Mouse (Mus musculus) olfactory bulb, adult 2 months (tissue): ENCODE results near the gene Traf5. TPM values are rescaled to one million over a fixed set of nuclear protein-coding genes. Genes with fewer than 3 reads are reported as not detected.

Source experiments
- H3K27ac ChIP-seq: fragments of 200-500 bp; 2 replicates; pipeline ENCODE4 v1.5.1; 2012; ENCODE audit warnings: low read depth, low read length; ENCODE audit not compliant: insufficient read depth
- H3K4me1 ChIP-seq: fragments of 200-500 bp; 2 replicates; pipeline ENCODE4 v1.6.1; 2012; ENCODE audit warnings: low read length; ENCODE audit not compliant: control insufficient read depth, insufficient read depth
- H3K4me3 ChIP-seq: fragments of 200-500 bp; 2 replicates; pipeline ENCODE4 v1.5.1; 2012; ENCODE audit warnings: mild to moderate bottlenecking, low read depth, low read length, moderate library complexity; ENCODE audit not compliant: insufficient read depth
- CTCF ChIP-seq: fragments of 200-500 bp; IDR thresholded peaks from 2 replicates; pipeline ENCODE4 v1.5.1; 2012; ENCODE audit warnings: low read depth, mild to moderate bottlenecking, low read length, moderate library complexity; ENCODE audit not compliant: insufficient read depth
- POLR2A ChIP-seq: fragments of 200-500 bp; IDR thresholded peaks from 2 replicates; pipeline ENCODE4 v1.6.1; 2012; ENCODE audit warnings: mild to moderate bottlenecking, low read depth, low read length, moderate library complexity; ENCODE audit not compliant: insufficient read depth
- WGBS: fragments of 180-500 bp; shearing (Covaris S2); methylation state at CpG from one replicate; pipeline ENCODE4 v1.1.7; 2018; 5-methylcytosine and 5-hydroxymethylcytosine counted together
- polyA plus RNA-seq: library from polyadenylated mRNA; stranded (reverse); fragments of >200 nt; gene quantifications from 2 replicates; pipeline ENCODE4 v1.2.4, GENCODE M21; 2012; ENCODE audit warnings: low replicate concordance; ENCODE audit not compliant: missing spikeins, insufficient read depth, insufficient read length

Traf5 gene
- polyA plus RNA-seq, 1 experiment = not detected

- Histone ChIP-seq H3K4me1 (peaks cover 10% of the 10 kb centered on the region), H3K4me3 (peak overlapping the region; percentile 50), H3K27ac (peak overlapping the region; percentile 48)
- WGBS = under 1% methylated on average over 22 of the region's 22 CpGs
- TF ChIP-seq POLR2A (peak; percentile 77), CTCF (no peak)
Measured at GRCm38 (mm10) chr1:191989994-191990393, 102.4 kb downstream of the Traf5 start.

DNA sequence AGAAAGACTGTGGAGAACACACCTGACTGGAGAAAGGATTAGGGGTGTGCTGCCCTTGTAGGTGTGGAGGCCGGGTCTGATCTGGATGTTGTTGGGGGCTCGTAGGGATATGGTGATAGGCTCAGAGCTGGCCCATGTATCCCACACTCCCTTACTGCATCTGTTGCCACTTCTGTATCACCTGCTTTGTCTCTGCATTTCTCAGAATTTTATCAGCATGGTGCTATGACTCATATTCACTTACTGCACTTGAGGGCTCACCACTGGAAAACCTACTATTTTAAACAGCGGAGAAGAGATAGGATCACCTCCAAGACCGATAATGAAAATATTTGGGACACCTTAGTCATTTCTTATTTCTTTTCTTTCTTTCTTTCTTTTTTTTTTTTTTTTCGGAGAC, 103.3 kb downstream of the Traf5 start:
- H3K27ac ChIP-seq = no peak overlapping the region
- no peak overlapping the region for H3K4me3 ChIP-seq
- TF ChIP-seq POLR2A (no peak), CTCF (no peak)
- 70% methylated on average over 5 of the region's 5 CpGs for WGBS
- peaks cover 10% of the 10 kb centered on the region for H3K4me1 ChIP-seq

GRCm38 (mm10) chr1:191988646-191989045, 103.7 kb downstream of the Traf5 start:
- no peak overlapping the region for H3K27ac ChIP-seq
- H3K4me3 ChIP-seq = no peak overlapping the region
- no peak for TF ChIP-seq CTCF
- no peak for TF ChIP-seq POLR2A
- peaks cover 10% of the 10 kb centered on the region for H3K4me1 ChIP-seq
- 81% methylated on average over 3 of the region's 3 CpGs for WGBS

GRCm38 (mm10) chr1:191987481-191987769, 104.9 kb downstream of the Traf5 start:
- Histone ChIP-seq H3K4me1 (peaks cover 8% of the 10 kb centered on the region), H3K4me3 (no peak overlapping the region), H3K27ac (no peak overlapping the region)
- WGBS = 55% methylated on average over 5 of the region's 5 CpGs
- TF ChIP-seq POLR2A (no peak), CTCF (no peak)

GRCm38 (mm10) chr1:191986674-191987480, 105.5 kb downstream of the Traf5 start:
- Histone ChIP-seq H3K4me1 (peaks cover 3% of the 10 kb centered on the region; the same call in 1 of the 2 replicates), H3K27ac (no peak overlapping the region), H3K4me3 (no peak overlapping the region)
- WGBS = 80% methylated on average over 8 of the region's 8 CpGs
- TF ChIP-seq CTCF (no peak), POLR2A (no peak)

GRCm38 (mm10) chr1:191981426-191982102, 110.8 kb downstream of the Traf5 start:
- Histone ChIP-seq H3K4me1 (peaks cover 41% of the 10 kb centered on the region), H3K4me3 (no peak overlapping the region), H3K27ac (0 out of 2 replicates have a peak overlapping the region, but pooled peaks have one; percentile 22)
- 10% methylated on average over 6 of the region's 6 CpGs for WGBS
- TF ChIP-seq POLR2A = no peak
- no peak for TF ChIP-seq CTCF

GRCm38 (mm10) chr1:191977187-191977586, 115.2 kb downstream of the Traf5 start, which contains the start of gene Rd3:
Rd3 (plus strand) TSS chr1:191977370.
- WGBS = 9% methylated on average over 5 of the region's 5 CpGs
- H3K27ac ChIP-seq = 0 out of 2 replicates have a peak within 1 kb of the TSS, but pooled peaks have one; percentile 14
- H3K4me3 ChIP-seq = no peak within 1 kb of the TSS
- H3K4me1 ChIP-seq = peaks cover 50% of the 10 kb centered on the region
- TF ChIP-seq POLR2A = no peak
- no peak for TF ChIP-seq CTCF

- TF ChIP-seq CTCF = no peak
- TF ChIP-seq POLR2A = no peak
- no peak overlapping the region for H3K4me3 ChIP-seq
- H3K4me1 ChIP-seq = peaks cover 33% of the 10 kb centered on the region
- H3K27ac ChIP-seq = no peak overlapping the region
- 52% methylated on average over 13 of the region's 13 CpGs for WGBS
Measured at GRCm38 (mm10) chr1:191974509-191975405, 117.6 kb downstream of the Traf5 start.

- peaks cover 4% of the 10 kb centered on the region; the same call in 1 of the 2 replicates for H3K4me1 ChIP-seq
- no peak overlapping the region for H3K27ac ChIP-seq
- no peak overlapping the region for H3K4me3 ChIP-seq
- 75% methylated on average over 5 of the region's 5 CpGs for WGBS
- no peak for TF ChIP-seq CTCF
- TF ChIP-seq POLR2A = no peak
Measured at GRCm38 (mm10) chr1:191969939-191970338, 122.4 kb downstream of the Traf5 start.
